Mouse (Mus musculus) splenic B cell, adult 2 months (primary cell): Measurements from ENCODE around the gene Olfr727.

Experiments used
- DNase-seq: peaks from one replicate; pipeline ENCODE4 v3.0.0-alpha.2; 2011; ENCODE audit warnings: low read depth, low spot score
- H3K27me3 ChIP-seq: 2 replicates; pipeline ENCODE4 v1.6.1; 2012; ENCODE audit warnings: mild to moderate bottlenecking, low read length, moderate library complexity, mixed read lengths; ENCODE audit not compliant: control insufficient read depth, poor library complexity, insufficient read depth, severe bottlenecking
- H3K36me3 ChIP-seq: 2 replicates; pipeline ENCODE4 v1.6.1; 2012; ENCODE audit warnings: mild to moderate bottlenecking, low read length, moderate library complexity, mixed read lengths; ENCODE audit not compliant: control insufficient read depth, poor library complexity, insufficient read depth, severe bottlenecking

Gene Olfr727

DNA sequence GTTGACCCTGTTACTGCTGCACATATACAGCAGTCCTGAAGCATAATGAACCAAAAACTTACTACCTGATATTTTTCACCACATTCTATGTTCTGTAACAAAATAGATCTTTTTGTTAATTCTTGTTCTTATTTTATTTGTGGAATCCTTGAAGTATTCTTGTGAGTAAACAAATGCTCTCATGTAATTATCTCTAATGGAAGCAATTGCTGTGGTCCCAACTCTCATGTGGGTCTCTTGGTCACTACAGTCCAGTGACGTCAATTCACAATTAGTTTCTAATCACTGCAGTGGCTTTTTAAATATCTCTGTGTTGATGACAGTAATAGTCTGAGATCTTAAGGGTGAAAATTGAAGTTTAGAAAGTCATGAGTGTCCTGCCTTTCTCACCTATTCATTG, at the start of gene Olfr727:
Gene Olfr727, plus strand, starts transcription at position 301 of the 400 bp plus-strand sequence.
- no peak for DNase-seq
- Histone ChIP-seq H3K27me3 (no peaks in the 10 kb centered on the region), H3K36me3 (no peaks in the 10 kb centered on the region)

DNA sequence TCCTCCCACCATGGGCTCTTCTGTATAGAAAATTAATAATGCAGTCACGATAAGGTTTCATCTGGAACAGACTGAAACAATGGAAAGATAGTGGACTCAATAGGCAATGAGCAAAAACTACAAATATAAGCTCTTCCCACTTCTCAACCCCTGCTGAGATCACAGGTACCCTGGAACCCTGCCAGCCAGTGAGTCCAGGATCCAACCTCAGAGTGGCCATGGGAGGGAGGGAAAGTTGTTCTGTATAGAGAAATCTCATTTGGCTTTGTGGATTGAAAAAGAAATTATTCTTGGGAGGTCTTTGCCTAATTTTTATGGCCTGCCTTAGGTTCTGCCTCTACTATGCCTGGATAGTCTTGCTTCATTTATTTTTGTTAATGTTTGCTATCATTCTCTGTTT, 32.1 kb upstream of the Olfr727 start, which contains the start of gene Olfr726:
Gene Olfr726, minus strand, starts transcription at position 101 of the 400 bp plus-strand sequence.
- Histone ChIP-seq H3K36me3 (no peaks in the 10 kb centered on the region), H3K27me3 (no peaks in the 10 kb centered on the region)
- no peak for DNase-seq

DNA sequence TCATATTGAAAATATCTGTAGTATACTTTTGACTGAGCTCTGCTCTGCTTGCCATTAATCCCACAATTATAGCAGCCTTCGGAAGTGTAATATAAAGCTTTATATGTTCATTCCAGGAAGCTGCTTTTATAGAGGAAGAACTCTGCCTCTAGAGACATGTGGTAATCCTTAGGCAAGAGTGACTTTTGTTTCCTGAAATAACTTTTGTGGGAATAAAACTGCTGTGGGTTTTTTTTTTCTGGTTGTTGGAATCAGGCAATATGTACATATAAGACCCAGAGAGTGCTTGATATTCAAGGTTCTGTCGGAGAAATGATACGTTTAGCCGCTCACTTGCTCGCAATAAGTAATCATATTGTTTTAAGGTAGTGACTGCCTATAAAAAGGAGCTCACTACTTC, 19.6 kb downstream of the Olfr727 start, which contains the start of gene Olfr728:
Gene Olfr728, minus strand, starts transcription at position 101 of the 400 bp plus-strand sequence.
- Histone ChIP-seq H3K27me3 (no peaks in the 10 kb centered on the region), H3K36me3 (no peaks in the 10 kb centered on the region)
- DNase-seq, result no peak

DNA sequence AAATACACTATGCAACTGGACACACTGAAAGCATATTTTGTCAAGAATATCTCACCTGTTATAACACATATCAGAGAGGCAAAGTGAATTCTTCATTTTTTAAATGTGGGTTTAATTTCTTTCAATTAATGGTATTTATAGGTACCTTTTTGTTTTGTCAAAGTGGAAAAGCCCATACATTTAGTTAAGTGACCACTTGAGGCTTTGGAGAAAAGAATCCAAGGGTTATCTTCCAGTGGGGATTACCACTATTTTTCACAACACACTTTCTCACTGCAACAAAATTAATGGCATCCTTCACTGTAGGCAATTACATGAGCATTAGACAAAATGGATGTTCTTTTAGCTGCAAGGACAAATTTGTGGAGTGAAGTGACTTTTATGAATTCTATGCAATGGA, 29.8 kb downstream of the Olfr727 start, which contains the start of gene Olfr729:
Gene Olfr729, minus strand, starts transcription at position 101 of the 400 bp plus-strand sequence.
- DNase-seq, result no peak
- Histone ChIP-seq H3K27me3 (no peaks in the 10 kb centered on the region), H3K36me3 (no peaks in the 10 kb centered on the region)
